Mouse (Mus musculus) forebrain, embryonic 16.5 days (tissue): Measurements from ENCODE around the gene Txnip. TPM values are rescaled to one million over a fixed set of nuclear protein-coding genes. Genes with fewer than 3 reads are reported as not detected.

ENCODE experiments used
- ATAC-seq: fragments of 200-750 bp; cut with Nextera tagmentation; 2 replicates; pipeline ENCODE4 v1.8.0; 2017; ENCODE audit warnings: mild to moderate bottlenecking, moderate library complexity
- H3K27ac ChIP-seq: fragments of 300-500 bp; sonication (generic); 2 replicates; pipeline ENCODE4 v1.5.1; 2014; ENCODE audit warnings: low read length, control low read depth
- H3K27me3 ChIP-seq: fragments of 300-500 bp; sonication (generic); replicated peaks from 2 replicates; pipeline ENCODE4 v1.6.1; 2014; ENCODE audit warnings: low read length; ENCODE audit not compliant: control insufficient read depth, insufficient read depth
- H3K36me3 ChIP-seq: fragments of 300-500 bp; sonication (generic); 2 replicates; pipeline ENCODE4 v1.6.1; 2014; ENCODE audit not compliant: control insufficient read depth, insufficient read depth
- H3K4me1 ChIP-seq: fragments of 300-500 bp; sonication (generic); replicated peaks from 2 replicates; pipeline ENCODE4 v1.6.1; 2014; ENCODE audit warnings: low read length; ENCODE audit not compliant: control insufficient read depth, insufficient read depth
- H3K4me2 ChIP-seq: fragments of 300-500 bp; sonication (generic); 2 replicates; pipeline ENCODE4 v1.6.1; 2014; ENCODE audit warnings: mild to moderate bottlenecking, low read length, control low read depth
- H3K4me3 ChIP-seq: fragments of 300-500 bp; sonication (generic); replicated peaks from 2 replicates; pipeline ENCODE4 v1.5.1; 2014; ENCODE audit warnings: mild to moderate bottlenecking, low read length, control low read depth
- H3K9ac ChIP-seq: fragments of 300-500 bp; sonication (generic); replicated peaks from 2 replicates; pipeline ENCODE4 v1.6.1; 2014; ENCODE audit warnings: low read depth, low read length, control low read depth
- H3K9me3 ChIP-seq: fragments of 300-500 bp; sonication (generic); 2 replicates; pipeline ENCODE4 v1.6.1; 2016; ENCODE audit warnings: low read length; ENCODE audit not compliant: control insufficient read depth
- WGBS: fragments of 180-500 bp; shearing (Covaris S2); extraction: QIAGEN DNeasy Blood & Tissue Kit; methylation state at CpG from one replicate; pipeline ENCODE4 v1.1.7; 2014; 5-methylcytosine and 5-hydroxymethylcytosine counted together
- polyA plus RNA-seq: library from polyadenylated mRNA; unstranded; fragments of >200 nt; fragmentation: Nextera tagmentation; extraction: Ambion mirVana; gene quantifications from 2 replicates; pipeline ENCODE4 v1.2.1, GENCODE M21; 2015

Txnip gene
- polyA plus RNA-seq, 1 experiment from 2014 or later: 63.4 TPM

DNA sequence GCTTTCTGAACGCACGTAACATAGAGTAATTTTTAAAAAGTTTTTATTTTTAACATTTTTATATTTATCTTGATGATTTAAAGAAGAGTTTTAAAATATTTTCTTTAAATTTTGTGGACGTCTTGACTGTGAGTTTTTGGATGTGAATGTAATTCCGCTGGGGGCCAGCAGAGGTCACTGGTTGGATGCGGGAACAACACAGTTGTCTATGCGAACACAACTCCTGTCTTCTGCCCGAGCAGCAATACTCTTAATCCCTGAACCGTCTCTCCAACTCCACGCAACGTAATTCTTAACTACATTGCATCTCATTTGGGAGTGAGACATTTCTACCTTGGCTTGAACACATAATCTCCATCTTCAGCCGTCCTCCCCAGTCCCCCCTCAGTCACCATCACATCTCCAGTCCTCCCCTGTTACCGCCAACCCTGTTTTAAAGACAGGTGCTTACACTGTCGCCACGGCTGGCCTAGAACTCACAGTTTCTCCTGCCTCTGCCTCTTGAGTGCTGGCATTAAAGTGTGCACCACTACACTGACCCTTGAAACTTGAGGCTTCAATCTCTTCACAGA lies 10.3 kb upstream of the Txnip start:
- H3K4me1 ChIP-seq: peaks cover 6% of the 10 kb centered on the region; the same call in 1 of the 2 replicates
- H3K9me3 ChIP-seq: no peaks in the 10 kb centered on the region
- no peaks in the 10 kb centered on the region for H3K36me3 ChIP-seq
- no peak overlapping the region for H3K9ac ChIP-seq
- 5% methylated on average over 14 of the region's 14 CpGs for WGBS
- no peaks in the 10 kb centered on the region for H3K27me3 ChIP-seq
- peak overlapping the region; percentile 32 for H3K4me2 ChIP-seq
- H3K27ac ChIP-seq: no peak overlapping the region
- peak; percentile 74 for ATAC-seq
- H3K4me3 ChIP-seq: 0 out of 2 replicates have a peak overlapping the region, but pooled peaks have one; percentile 9

DNA sequence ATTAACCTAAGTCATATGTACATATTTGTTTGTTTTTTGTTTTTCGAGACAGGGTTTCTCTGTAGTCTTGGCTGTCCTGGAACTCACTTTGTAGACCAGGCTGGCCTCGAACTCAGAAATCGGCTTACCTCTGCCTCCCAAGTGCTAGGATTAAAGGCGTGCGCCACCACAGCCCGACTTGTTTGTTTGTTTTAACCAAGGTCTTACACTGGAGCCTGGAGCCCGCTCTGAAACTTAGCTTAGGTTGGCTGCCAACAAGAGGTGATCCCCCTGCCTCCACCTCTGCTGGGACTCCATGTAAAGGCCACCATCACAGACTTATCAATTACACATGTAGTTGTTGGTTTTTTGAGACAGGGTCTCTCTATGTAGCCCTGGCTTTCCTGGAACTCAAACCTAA lies 8.9 kb upstream of the Txnip start:
- Histone ChIP-seq H3K9ac (no peak overlapping the region), H3K27me3 (no peaks in the 10 kb centered on the region), H3K4me1 (peaks cover 6% of the 10 kb centered on the region; the same call in 1 of the 2 replicates), H3K4me2 (no peak overlapping the region), H3K27ac (no peak overlapping the region), H3K4me3 (no peak overlapping the region), H3K36me3 (no peaks in the 10 kb centered on the region), H3K9me3 (no peaks in the 10 kb centered on the region)
- ATAC-seq: no peak
- 87% methylated on average over 7 of the region's 7 CpGs for WGBS

GRCm38 (mm10) chr3:96549346-96549745 lies 8.4 kb upstream of the Txnip start:
- no peak overlapping the region for H3K27ac ChIP-seq
- H3K4me3 ChIP-seq: no peak overlapping the region
- no peak for ATAC-seq
- 81% methylated on average over 5 of the region's 5 CpGs for WGBS
- no peaks in the 10 kb centered on the region for H3K9me3 ChIP-seq
- no peak overlapping the region for H3K4me2 ChIP-seq
- no peaks in the 10 kb centered on the region for H3K27me3 ChIP-seq
- H3K9ac ChIP-seq: no peak overlapping the region
- no peaks in the 10 kb centered on the region for H3K36me3 ChIP-seq
- peaks cover 6% of the 10 kb centered on the region; the same call in 1 of the 2 replicates for H3K4me1 ChIP-seq

- Histone ChIP-seq H3K36me3 (no peaks in the 10 kb centered on the region), H3K9ac (no peak overlapping the region), H3K9me3 (no peaks in the 10 kb centered on the region), H3K27ac (no peak overlapping the region), H3K4me3 (no peak overlapping the region), H3K27me3 (no peaks in the 10 kb centered on the region), H3K4me1 (peaks cover 15% of the 10 kb centered on the region), H3K4me2 (no peak overlapping the region)
- ATAC-seq: no peak
- 7% methylated on average over 8 of the region's 8 CpGs for WGBS
Measured at GRCm38 (mm10) chr3:96551203-96551602, 6.6 kb upstream of the Txnip start.

GRCm38 (mm10) chr3:96551890-96552289 lies 5.9 kb upstream of the Txnip start:
- Histone ChIP-seq H3K9ac (no peak overlapping the region), H3K4me1 (peaks cover 22% of the 10 kb centered on the region), H3K9me3 (no peaks in the 10 kb centered on the region), H3K4me2 (no peak overlapping the region), H3K27me3 (no peaks in the 10 kb centered on the region), H3K36me3 (no peaks in the 10 kb centered on the region), H3K27ac (no peak overlapping the region), H3K4me3 (no peak overlapping the region)
- 67% methylated on average over 7 of the region's 7 CpGs for WGBS
- ATAC-seq: no peak

GRCm38 (mm10) chr3:96553601-96554000 lies 4.2 kb upstream of the Txnip start:
- H3K36me3 ChIP-seq: no peaks in the 10 kb centered on the region

GRCm38 (mm10) chr3:96554251-96554650 lies 3.5 kb upstream of the Txnip start:
- ATAC-seq: no peak
- H3K4me2 ChIP-seq: no peak overlapping the region
- H3K27me3 ChIP-seq: no peaks in the 10 kb centered on the region
- H3K4me1 ChIP-seq: peaks cover 28% of the 10 kb centered on the region
- H3K27ac ChIP-seq: no peak overlapping the region
- no peak overlapping the region for H3K9ac ChIP-seq
- 81% methylated on average over 6 of the region's 6 CpGs for WGBS
- H3K9me3 ChIP-seq: no peaks in the 10 kb centered on the region
- no peak overlapping the region for H3K4me3 ChIP-seq
- H3K36me3 ChIP-seq: no peaks in the 10 kb centered on the region

More at GRCm38 (mm10) chr3:96553601-96554000, 4.2 kb upstream of the Txnip start:
- Histone ChIP-seq H3K4me3 (no peak overlapping the region), H3K9ac (no peak overlapping the region), H3K27me3 (no peaks in the 10 kb centered on the region), H3K9me3 (no peaks in the 10 kb centered on the region), H3K27ac (no peak overlapping the region), H3K4me1 (peaks cover 22% of the 10 kb centered on the region), H3K4me2 (no peak overlapping the region)
- WGBS: 85% methylated on average over 6 of the region's 6 CpGs
- ATAC-seq: no peak

- Histone ChIP-seq H3K4me3 (no peak overlapping the region), H3K9me3 (no peaks in the 10 kb centered on the region), H3K4me2 (no peak overlapping the region), H3K27ac (peak overlapping the region; percentile 29; the same call in 1 of the 2 replicates), H3K4me1 (peaks cover 37% of the 10 kb centered on the region), H3K9ac (no peak overlapping the region), H3K36me3 (peaks cover 1% of the 10 kb centered on the region; the same call in 1 of the 2 replicates), H3K27me3 (no peaks in the 10 kb centered on the region)
- peak; percentile 22 for ATAC-seq
- WGBS: 13% methylated on average over 12 of the region's 12 CpGs
Measured at GRCm38 (mm10) chr3:96555041-96555596, 2.6 kb upstream of the Txnip start.

DNA sequence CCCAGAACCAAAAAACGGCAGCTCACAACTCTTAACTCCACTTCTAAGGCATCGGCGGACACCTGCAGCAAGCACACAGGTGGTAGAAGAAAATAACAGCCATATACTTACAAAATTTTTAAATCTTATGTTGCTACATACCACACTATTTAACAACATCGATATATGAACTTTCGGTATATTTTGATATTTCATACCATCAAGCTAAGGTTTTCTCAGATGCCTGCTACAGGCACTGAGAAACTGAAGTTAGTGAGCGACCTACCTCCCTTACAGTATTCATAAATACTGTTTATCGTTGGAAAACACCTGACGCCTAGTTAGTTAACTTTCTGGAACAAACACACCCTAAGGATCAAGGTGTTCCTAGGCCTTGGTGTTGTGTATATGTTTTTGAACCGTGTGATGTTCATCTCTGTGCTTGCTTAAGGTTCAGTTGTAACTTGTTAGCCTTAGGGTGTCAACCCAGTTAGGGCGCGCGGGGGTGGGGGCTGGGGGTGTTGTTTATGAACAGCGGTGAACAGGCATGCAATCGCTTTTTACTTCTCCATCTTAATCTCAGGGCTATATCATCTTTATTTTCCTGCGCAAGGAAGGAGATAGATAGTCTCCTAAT lies 1.6 kb upstream of the Txnip start:
- H3K36me3 ChIP-seq: peaks cover 9% of the 10 kb centered on the region
- no peak overlapping the region for H3K4me2 ChIP-seq
- H3K27me3 ChIP-seq: no peaks in the 10 kb centered on the region
- no peaks in the 10 kb centered on the region for H3K9me3 ChIP-seq
- H3K9ac ChIP-seq: no peak overlapping the region
- H3K27ac ChIP-seq: peak overlapping the region; percentile 33; the same call in 1 of the 2 replicates
- no peak for ATAC-seq
- WGBS: 85% methylated on average over 15 of the region's 15 CpGs
- H3K4me1 ChIP-seq: peaks cover 46% of the 10 kb centered on the region
- H3K4me3 ChIP-seq: no peak overlapping the region
